Mouse (Mus musculus) brain, embryonic 14.5 days (tissue): ENCODE data around the gene Adam12.

Experiments
- CTCF ChIP-seq: fragments of 200-500 bp; IDR thresholded peaks from 2 replicates; pipeline ENCODE4 v1.5.1; 2012; ENCODE audit warnings: inconsistent platforms, mild to moderate bottlenecking, moderate library complexity, borderline replicate concordance; ENCODE audit not compliant: insufficient read depth, insufficient read length; ENCODE audit errors: extremely low read depth
- POLR2A ChIP-seq: fragments of 200-500 bp; IDR thresholded peaks from 2 replicates; pipeline ENCODE4 v1.6.1; 2012; ENCODE audit warnings: mild to moderate bottlenecking, inconsistent platforms, borderline replicate concordance; ENCODE audit not compliant: poor library complexity, insufficient read depth, insufficient read length, severe bottlenecking; ENCODE audit errors: extremely low read depth

DNA sequence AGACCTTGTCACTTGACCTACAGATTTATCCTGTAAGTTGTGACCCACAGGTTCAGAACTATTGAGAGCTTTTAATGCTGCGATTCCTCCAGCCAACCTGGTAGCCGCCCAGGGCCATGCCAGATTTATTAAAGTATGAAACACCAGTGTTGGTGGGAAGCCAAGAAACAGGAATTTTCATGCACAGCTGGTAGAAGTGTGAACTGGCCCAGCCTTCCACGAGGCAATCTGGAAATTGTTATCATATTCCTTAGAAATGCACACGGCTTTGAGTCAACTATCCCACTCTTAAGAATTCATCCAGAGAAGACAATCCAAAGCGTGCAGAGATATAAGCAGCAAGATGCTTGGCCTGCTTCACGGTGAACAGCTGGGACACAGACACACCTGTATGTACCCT is 82.6 kb downstream of the Adam12 start:
- TF ChIP-seq CTCF (no peak), POLR2A (no peak)
